Mouse (Mus musculus) G1E (cell line): Measurements from ENCODE around the gene Sbf2. TPM values are rescaled to one million over a fixed set of nuclear protein-coding genes. Genes with fewer than 3 reads are reported as not detected.

ENCODE experiments used
- ATAC-seq: 2 replicates; pipeline ENCODE4 v1.8.0; 2016; ENCODE audit warnings: mild to moderate bottlenecking; ENCODE audit not compliant: insufficient number of reproducible peaks, poor library complexity, low FRiP score, severe bottlenecking; ENCODE audit errors: extremely low read depth
- DNase-seq: peaks from one replicate; pipeline ENCODE4 v3.0.0; 2012; ENCODE audit warnings: low spot score
- H3K27me3 ChIP-seq: 2 replicates; pipeline ENCODE4 v1.6.1; 2012; ENCODE audit warnings: mild to moderate bottlenecking, low read length, inconsistent platforms; ENCODE audit not compliant: insufficient read depth
- H3K36me3 ChIP-seq: replicated peaks from 2 replicates; pipeline ENCODE3; 2012; ENCODE audit warnings: mild to moderate bottlenecking, inconsistent platforms
- H3K4me1 ChIP-seq: 2 replicates; pipeline ENCODE4 v1.6.1; 2012; ENCODE audit warnings: low read depth, low read length, inconsistent platforms, mixed read lengths; ENCODE audit not compliant: insufficient read depth
- H3K4me3 ChIP-seq: 2 replicates; pipeline ENCODE4 v1.5.1; 2012; ENCODE audit warnings: low read depth, mild to moderate bottlenecking, inconsistent platforms, low read length, moderate library complexity, mixed read lengths
- H3K9me3 ChIP-seq: replicated peaks from 2 replicates; pipeline ENCODE4 v1.6.1; 2012; ENCODE audit warnings: inconsistent platforms
- CTCF ChIP-seq: IDR thresholded peaks from 2 replicates; pipeline ENCODE4 v1.5.1; 2012; ENCODE audit warnings: low read depth, low read length, inconsistent platforms, mixed read lengths
- GATA1 ChIP-seq: IDR thresholded peaks from 2 replicates; pipeline ENCODE4 v1.6.1; 2012; ENCODE audit warnings: borderline replicate concordance, low read length, inconsistent platforms, mixed read lengths
- GATA2 ChIP-seq: IDR thresholded peaks from 2 replicates; pipeline ENCODE4 v1.6.1; 2012; ENCODE audit warnings: low read depth, low read length, inconsistent platforms, borderline replicate concordance
- POLR2AphosphoS5 ChIP-seq: IDR thresholded peaks from 2 replicates; pipeline ENCODE4 v1.6.1; 2012; ENCODE audit warnings: low read depth, low read length, inconsistent platforms; ENCODE audit not compliant: insufficient replicate concordance
- TAL1 ChIP-seq: conservative IDR thresholded peaks from 2 replicates; pipeline ENCODE4 v1.6.1; 2012; ENCODE audit warnings: low read depth, low read length, inconsistent platforms, mixed read lengths
- polyA plus RNA-seq: library from polyadenylated mRNA; stranded (reverse); fragments of >175 nt; gene quantifications from 2 replicates; pipeline ENCODE4 v1.2.3, GENCODE M21; 2012
- total RNA-seq, 2 experiments: library from RNA; stranded (forward) in 1 of 2; stranded (reverse) in 1 of 2; fragments of 200-1000 nt in 1 of 2; fragments of >200 nt in 1 of 2; fragmentation: Nextera tagmentation in 1 of 2; gene quantifications; 2 replicates each; pipeline ENCODE4 v1.2.3; 2014 to 2017

The Sbf2 gene
- total and polyA plus RNA-seq, 3 experiments = 0.49 TPM; not detected in 2

DNA sequence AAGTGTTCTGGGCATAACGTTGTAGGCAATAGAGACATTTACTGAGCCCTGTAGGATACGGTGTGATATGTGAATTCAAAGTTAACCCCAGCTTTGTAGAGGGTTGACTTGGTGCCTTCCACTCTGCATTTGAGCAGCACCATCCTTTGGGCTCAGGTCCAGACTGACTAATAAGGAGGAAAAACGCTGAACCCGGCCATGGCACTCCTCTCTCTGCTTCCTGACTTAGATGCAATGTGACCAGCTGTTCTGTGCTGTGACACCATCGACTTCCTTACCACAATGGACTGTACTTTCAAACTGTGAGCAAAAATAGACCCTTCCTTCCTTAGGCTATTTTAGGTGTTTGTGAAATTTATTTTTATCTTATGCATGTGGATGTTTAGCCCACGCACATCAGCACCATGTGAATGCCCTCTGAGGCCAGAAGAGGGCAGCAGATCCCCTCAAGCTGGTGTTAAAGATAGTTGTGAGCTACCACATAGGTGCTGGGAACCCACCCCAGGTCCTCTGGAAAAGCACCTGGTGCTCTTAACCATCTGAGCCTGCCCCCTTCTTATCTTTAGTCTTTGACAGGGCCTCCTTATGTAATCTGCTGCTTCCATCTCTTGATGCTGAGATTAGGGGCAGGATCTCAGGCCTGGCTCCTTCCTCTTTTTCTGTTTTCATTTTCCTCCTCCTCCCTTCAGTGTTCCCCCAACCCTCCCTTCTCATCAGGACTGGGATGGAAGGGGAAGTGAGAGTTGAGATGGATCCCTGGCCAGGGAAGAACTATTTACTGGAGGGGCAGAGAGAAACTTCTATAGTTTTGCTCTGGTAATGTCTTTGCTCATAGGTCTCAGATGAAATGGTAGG lies 34.6 kb upstream of the Sbf2 start:
- Histone ChIP-seq H3K9me3 (no peaks in the 10 kb centered on the region), H3K36me3 (no peaks in the 10 kb centered on the region), H3K4me1 (no peaks in the 10 kb centered on the region), H3K27me3 (peaks cover 4% of the 10 kb centered on the region), H3K4me3 (no peak overlapping the region)
- DNase-seq (no peak), ATAC-seq (no peak)
- no peak for TF ChIP-seq POLR2AphosphoS5

- no peak for TF ChIP-seq TAL1
- Histone ChIP-seq H3K9me3 (no peaks in the 10 kb centered on the region), H3K36me3 (no peaks in the 10 kb centered on the region), H3K4me3 (no peak overlapping the region), H3K27me3 (peaks cover 3% of the 10 kb centered on the region), H3K4me1 (no peaks in the 10 kb centered on the region)
- ATAC-seq (no peak), DNase-seq (no peak)
Observed at GRCm38 (mm10) chr7:110648455-110649085, 33.8 kb upstream of the Sbf2 start.

DNA sequence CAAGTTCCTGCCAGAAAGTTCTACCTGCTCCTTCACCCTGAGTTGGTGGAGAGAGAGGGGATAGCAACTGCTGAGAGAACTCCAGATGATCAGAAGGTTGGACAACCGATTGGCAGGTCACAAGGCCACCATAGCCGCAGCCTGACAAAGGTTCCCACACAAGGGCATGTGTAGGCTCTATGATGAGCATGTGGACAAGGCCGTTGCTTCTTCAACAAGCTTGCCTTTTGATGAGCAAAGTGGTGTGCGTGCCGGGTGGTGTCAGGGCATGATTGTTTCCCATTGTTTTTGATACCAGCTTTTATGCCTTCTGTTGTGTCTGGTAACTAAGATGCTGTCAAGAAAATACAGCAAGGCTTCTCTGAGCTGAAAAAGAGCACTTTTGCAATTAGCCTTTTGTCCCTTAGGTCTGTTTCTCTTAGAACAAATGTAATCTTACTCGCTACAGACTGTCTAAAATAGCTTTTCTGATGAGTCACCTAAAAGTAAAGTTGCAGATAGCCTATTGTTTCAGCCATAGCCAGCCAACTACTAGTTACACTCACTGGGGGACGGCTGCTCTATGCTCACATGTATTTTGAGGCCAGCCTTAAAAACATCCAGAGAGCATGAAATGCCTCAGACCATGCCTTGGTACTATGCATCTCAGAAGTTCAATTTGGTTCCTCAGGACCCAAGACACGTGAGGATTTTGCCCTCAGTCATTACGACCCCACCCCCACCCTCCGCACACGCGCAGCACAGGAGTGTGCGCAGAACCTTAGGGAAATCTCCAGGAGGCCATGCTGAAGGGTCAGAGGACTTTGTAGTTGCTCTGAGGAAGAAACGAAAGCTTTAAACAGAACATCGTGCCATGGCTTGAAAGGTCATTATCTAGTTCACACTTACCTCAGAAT lies 33.1 kb upstream of the Sbf2 start:
- Histone ChIP-seq H3K27me3 (peaks cover 3% of the 10 kb centered on the region), H3K4me1 (no peaks in the 10 kb centered on the region), H3K9me3 (no peaks in the 10 kb centered on the region), H3K36me3 (no peaks in the 10 kb centered on the region), H3K4me3 (no peak overlapping the region)
- no peak for DNase-seq
- TF ChIP-seq CTCF (no peak), TAL1 (no peak), POLR2AphosphoS5 (no peak), GATA1 (no peak), GATA2 (no peak)
- no peak for ATAC-seq

GRCm38 (mm10) chr7:110646611-110647407 lies 32.1 kb upstream of the Sbf2 start:
- TF ChIP-seq POLR2AphosphoS5 = no peak
- no peak for TF ChIP-seq GATA1
- TF ChIP-seq TAL1 = no peak
- no peak for TF ChIP-seq CTCF
- no peak for TF ChIP-seq GATA2
- no peaks in the 10 kb centered on the region for H3K9me3 ChIP-seq
- no peak overlapping the region for H3K4me3 ChIP-seq
- H3K36me3 ChIP-seq = no peaks in the 10 kb centered on the region
- H3K27me3 ChIP-seq = peaks cover 3% of the 10 kb centered on the region
- DNase-seq = no peak
- H3K4me1 ChIP-seq = no peaks in the 10 kb centered on the region
- no peak for ATAC-seq

DNA sequence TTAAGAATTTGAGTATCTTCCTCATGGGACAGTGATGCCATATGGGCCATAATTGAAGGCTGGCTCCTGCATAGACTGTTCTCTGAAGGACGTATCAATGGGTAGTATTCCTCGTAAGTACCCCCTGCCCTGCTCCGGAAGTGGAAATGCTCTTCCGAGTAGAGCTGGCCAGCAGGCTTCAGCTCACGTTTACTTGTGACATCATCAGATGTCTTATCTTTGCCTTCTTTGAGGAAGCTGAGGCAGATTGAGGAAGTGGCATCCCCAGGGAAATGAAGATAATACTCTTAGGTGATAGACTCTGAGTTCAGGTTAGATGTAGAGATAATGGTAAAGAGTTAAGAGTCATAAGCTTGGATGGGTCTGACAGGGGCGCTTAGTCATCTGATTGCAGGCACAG lies 31.1 kb upstream of the Sbf2 start:
- TF ChIP-seq GATA2 (no peak), POLR2AphosphoS5 (no peak), CTCF (no peak), GATA1 (no peak), TAL1 (no peak)
- Histone ChIP-seq H3K9me3 (no peaks in the 10 kb centered on the region), H3K4me1 (no peaks in the 10 kb centered on the region), H3K4me3 (no peak overlapping the region), H3K27me3 (peaks cover 3% of the 10 kb centered on the region), H3K36me3 (no peaks in the 10 kb centered on the region)
- ATAC-seq = no peak
- DNase-seq = no peak
